Mouse (Mus musculus) left cerebral cortex, adult 8-10 months (tissue): ENCODE measurements around the gene Col28a1. TPM values are rescaled to one million over a fixed set of nuclear protein-coding genes. Genes with fewer than 3 reads are reported as not detected.

Source experiments
- DNase-seq, 2 experiments: peaks; one replicate each; pipeline ENCODE4 v3.0.0; 2022; ENCODE audit warnings: low spot score in 2 of 2
- total RNA-seq, 4 experiments: library from RNA; stranded (reverse); gene quantifications; 2 replicates each; pipeline ENCODE4 v1.2.4; 2022

Col28a1 gene
- total RNA-seq, 4 experiments from 2014 or later = 0.39 to 0.62 (median 0.56) TPM

DNA sequence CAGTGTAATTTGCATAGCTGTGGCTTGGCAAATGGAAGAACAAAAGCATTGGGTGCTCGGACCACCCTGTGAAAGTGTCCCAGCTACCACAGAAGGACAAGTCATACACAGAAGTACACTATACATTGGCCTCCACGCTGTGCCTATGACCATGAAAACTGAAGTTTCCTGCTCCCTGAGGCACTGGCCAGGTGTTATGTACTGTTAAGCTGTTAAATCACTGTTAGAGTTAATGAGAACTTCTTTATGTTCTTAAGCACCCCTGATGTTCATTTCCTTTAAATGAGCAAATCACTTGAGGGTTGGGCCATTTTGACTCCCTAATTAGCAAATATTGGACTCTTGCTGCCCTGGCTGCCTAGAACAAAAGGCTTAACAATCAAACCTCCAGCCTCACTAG, 73.3 kb downstream of the Col28a1 start:
- DNase-seq = no peak

DNA sequence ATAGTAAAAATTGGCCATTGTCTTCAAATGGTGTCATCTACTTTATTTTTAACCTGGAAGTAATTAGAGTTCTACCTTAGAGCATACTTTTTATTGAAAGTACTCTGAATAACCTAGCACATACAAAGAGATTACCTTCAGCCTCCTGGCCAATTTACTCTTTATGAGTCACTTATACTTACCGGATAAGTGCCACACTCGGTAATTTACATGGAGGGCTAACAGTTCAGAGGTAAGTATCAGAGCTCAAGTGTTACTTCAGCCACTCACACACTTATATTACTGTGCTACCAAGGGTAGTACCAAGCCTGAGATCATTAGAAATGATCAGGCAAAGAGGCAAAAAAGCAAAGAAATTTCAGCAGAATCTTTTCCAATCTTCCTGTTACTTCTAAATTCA, 73.8 kb downstream of the Col28a1 start:
- DNase-seq = no peak

DNA sequence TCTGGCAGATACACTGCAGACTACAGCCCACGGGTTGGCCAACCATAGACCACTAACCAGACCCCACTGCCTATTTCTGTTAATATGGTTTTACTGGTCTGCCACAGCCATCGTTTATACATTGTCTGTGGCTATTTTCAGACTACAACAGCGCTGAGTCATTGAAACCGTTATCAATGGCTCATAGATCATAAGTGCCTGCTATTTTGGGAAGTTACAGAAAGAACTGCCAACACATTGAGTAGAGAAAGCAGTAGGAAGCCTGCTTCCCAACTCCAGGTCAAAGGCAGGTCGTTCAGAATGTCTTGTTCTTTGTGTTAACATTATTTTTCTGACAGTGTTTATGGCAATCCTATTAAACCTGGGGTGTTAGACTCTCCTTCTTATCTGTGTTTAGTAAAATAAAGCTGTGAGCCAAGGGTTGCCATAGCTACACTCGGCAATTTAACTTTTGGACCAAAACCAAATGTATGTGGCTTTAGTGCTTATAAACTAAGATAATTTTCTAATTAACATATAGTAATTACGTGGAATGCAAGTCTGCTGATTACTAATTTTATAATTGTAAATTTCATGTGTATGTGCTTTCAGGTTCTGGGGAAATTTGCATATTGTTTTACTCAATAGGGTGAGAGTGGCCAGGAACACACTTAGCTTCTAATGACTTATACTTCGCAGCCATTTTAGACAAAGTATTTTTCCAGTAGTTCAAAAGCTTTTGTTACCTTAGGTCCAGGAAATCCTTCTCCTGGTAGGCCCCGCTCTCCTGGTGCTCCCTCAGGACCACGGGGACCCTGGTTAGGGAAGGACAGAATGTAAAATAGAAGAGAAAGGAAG, 86.3 kb downstream of the Col28a1 start:
- no peak for DNase-seq

- no peak for DNase-seq
Measured at GRCm38 (mm10) chr6:8101224-8101623, 91.2 kb downstream of the Col28a1 start.

- no peak for DNase-seq
Measured at GRCm38 (mm10) chr6:8095856-8096255, 96.6 kb downstream of the Col28a1 start.

DNA sequence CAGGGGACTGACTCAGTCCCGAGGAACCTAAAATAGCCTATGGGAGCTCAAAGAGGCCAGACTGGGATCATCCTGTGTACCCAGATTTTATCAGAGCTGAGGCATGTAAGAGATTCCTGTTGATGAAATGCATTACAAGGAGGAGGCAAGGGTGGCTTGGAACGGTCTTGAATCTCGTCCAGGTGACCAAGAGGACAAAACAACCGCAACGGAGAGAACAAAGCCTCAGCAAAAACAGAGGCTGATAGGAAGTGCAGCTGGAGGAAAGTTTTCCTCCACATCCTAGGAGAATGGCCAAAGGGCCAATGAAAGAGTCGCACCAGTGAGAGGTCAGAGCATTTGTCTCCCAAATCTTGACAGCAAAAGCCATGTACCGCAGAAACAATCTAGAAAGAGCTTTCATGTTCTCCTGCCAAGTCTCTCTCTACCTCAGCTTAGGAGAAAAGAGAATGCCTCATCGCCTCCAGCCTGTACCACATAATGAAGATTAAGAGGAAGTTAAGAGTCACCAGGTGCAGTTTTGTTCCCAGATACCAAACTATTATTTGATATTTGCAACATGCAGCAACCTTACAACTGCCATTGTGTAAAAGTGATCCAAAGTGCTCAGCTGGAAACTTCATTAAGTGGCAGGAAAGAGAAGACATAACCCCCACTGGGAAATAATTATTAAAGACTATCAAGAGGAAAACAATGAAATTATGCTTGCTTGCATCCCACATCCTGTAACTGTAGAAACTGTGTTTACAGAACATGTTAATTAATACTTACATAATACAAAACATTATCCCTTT, 98.1 kb downstream of the Col28a1 start:
- DNase-seq = no peak

DNA sequence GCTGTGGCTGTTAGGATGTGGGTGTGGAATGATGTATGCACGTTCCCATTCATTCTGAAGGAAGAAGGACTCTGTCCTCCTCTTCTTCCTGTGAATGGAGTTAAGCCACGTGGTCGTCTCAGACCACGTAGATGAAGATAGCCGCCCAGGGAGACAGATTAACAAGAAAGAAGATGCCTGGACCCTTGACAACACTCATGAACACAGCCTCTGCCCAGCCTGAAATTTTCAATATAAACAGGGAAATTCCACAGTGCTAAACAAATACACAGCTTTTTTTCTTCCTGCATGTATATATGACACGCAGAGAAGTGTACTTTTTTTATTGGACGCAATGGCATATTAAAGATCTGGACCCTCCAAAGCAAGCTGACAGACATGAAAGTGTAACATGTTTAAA, 98.9 kb downstream of the Col28a1 start:
- DNase-seq = no peak

GRCm38 (mm10) chr6:8086847-8087246, 105.6 kb downstream of the Col28a1 start:
- DNase-seq = no peak

DNA sequence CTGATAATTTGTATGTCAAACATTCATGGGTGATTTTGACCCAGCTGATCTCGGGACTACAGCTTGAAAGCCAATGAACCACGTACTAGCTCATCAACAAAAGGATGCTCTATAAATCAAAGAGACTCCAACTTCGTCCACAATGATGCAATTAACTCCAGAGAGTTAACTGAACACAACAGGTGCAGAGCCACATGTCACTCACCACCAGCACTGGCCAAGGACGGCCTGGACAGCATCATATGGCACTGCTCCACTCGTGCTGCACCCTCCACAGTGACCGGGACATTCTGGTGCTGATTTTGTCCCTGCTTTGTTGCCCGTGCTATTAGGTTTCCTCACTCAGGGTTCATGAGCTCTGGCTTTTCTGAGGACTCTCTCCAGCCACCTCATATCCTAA, 107.6 kb downstream of the Col28a1 start:
- no peak for DNase-seq

GRCm38 (mm10) chr6:8083196-8083595, 109.2 kb downstream of the Col28a1 start:
- no peak for DNase-seq

- DNase-seq = no peak
Measured at GRCm38 (mm10) chr6:8077572-8078146, 114.8 kb downstream of the Col28a1 start.

DNA sequence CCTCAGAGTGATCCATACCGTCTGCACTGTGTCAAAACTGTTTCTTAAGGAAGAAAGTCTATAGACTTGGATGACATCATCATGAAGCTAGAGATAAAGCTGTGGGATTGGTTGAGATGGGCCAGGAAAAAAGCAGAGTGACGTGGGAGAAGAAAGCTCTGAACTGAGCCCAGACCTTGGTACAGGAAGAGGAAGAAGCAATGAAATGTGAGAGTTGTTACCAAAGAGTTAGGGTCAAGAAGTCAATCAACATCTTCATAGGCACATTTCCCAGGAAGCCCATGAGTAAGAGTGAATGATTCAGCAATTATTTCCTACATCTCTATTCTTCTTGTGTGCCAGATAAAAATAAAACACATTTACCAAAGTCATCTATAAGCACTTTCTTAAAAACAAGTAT, 117.5 kb downstream of the Col28a1 start:
- no peak for DNase-seq

- DNase-seq = no peak
Measured at GRCm38 (mm10) chr6:8068979-8069378, 123.4 kb downstream of the Col28a1 start.

DNA sequence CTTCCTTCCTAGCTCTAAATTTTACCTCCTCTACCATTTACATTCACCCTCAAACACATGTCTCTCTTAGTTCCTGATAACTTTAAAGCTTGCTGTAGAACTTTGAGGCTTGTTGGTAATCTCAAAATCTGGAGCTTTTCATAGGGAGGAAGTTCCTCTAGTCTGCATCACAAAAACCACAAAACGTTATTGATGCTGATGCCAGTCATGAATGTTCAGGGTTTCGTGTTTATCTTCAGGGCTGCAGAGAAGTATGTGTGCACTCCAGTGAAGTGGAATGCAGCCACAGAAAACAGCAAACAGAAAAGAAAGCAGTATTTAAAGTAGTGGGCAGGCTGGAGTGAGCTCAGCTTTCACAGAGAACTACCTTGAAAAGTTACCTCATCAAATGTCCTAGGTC, 124.0 kb downstream of the Col28a1 start:
- no peak for DNase-seq

GRCm38 (mm10) chr6:8067124-8067523, 125.3 kb downstream of the Col28a1 start:
- DNase-seq = no peak

DNA sequence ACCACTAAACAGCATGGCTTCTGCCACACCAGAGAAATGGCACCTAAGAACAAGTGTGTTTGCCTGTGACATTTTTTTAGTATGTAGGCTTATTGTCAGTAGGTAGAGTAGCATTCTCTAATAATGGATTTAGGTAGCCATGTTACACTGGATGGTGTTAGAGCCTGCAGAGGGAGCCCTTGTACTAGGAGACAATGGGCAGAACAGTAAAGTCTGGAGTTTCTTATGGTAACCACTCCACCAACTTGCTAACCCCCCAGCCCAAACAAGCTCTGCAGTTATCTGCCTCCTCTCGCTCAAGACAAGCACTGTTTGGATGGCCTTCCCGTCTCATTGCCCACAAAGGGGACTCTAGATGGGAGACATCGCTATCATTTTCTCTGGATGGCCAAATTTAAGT, 126.2 kb downstream of the Col28a1 start:
- DNase-seq = no peak

DNA sequence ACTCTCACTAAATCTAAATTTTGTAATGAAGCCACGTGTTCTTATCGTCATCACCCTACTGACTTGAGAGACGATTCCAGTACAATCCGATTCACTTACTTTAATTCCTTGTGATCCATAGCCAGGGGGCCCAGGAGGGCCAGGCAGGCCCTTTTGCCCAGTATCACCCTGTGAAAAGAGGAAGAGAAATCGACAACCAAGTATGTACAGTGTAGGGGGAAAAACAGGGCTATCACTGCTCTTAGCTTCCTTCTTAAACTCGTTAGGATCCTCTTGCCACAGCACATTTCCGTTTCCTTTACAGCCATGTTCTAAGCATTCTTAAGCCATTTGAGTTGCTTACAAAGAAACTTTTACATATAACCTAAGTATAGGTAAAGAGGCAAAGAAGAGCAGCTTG, 133.2 kb downstream of the Col28a1 start:
- DNase-seq = no peak

DNA sequence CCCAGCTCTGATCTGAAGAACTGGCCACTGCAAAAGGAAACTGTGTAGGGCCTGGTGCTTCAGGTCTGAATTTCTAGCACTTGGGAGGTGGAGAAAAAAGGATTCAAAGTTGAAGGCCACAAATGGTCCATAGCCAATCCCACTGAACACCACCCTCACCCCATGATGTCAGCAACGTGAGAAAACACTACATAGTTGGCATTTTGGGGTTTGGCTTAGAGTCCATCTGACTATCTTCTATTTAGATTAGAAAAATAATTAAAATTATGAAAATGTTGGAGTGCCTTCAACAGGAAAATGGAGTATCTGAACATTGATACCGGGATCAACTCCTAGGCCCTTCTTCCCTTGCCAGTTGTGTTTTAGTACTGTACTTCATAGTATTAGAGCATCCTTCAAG, 144.2 kb downstream of the Col28a1 start:
- DNase-seq = no peak

DNA sequence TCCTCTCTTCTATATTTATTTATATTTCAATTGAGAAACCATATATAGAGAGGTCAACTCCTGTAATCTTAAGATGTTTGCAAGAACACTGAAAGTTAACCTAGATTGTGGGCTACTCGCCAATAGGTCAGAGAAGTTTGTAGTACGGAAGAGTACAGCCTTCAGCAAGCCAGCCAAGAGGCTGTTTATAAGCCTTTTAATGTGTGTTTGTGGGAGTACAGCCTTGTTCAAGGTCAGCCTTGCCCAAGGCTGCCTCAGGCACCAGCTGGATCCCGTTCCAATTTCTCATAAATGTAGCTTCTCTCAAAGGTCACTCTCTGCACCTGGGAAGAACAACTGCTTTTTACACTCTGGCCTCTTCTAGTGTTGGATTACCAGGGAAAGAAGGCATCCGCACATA, 146.0 kb downstream of the Col28a1 start:
- no peak for DNase-seq

DNA sequence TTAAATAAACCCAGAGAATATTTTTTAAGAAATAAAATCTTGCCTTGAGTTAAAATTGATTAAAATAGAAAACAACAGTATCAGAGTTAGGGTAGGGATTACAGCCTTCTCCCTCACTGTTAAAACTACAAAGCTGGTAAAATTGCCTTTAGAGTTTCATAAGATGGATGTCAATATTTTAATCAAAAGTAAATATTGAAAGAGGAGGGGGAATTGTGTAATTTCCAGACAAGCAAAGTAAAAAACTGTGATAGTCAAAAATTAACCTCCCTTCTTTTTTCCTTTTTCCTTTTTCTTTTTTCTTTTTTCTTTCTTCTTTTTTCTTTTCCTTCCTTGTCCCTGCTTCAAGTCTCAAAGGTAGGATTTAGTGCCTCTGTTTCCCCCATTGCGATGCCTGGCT, 146.6 kb downstream of the Col28a1 start:
- DNase-seq = no peak

DNA sequence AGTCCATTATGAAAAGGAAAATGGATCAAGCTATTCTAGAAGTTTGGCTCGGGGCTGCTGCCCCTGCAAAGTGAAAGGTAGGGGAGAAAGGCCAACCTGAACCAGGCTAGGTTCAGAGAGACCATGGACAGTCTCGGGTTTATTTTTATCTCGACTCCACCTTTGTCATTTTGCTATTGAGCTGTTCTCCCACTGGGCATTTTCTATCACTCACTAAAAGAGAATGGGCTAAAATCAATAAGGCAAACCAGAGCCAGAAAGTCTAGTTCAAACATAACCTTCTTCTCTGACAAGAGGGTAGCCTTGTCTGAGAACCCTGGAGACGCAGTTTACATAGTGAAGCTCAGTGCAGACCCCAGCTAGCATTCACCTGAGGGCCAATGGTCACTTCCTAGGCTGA, 163.7 kb downstream of the Col28a1 start:
- DNase-seq = no peak

GRCm38 (mm10) chr6:8025332-8026129, 166.9 kb downstream of the Col28a1 start:
- no peak for DNase-seq
